Mouse (Mus musculus) mammary gland, adult 2 months (tissue): ENCODE data around the gene Vmn1r76. TPM values are rescaled to one million over a fixed set of nuclear protein-coding genes. Genes with fewer than 3 reads are reported as not detected.

ENCODE experiments used
- polyA plus RNA-seq: library from polyadenylated mRNA; depleted of rRNA; stranded (reverse); fragments of >200 nt; gene quantifications from 2 replicates; pipeline ENCODE4 v1.2.3, GENCODE M21; 2012; ENCODE audit warnings: low replicate concordance; rRNA removed

Vmn1r76 gene
- not detected in 2 replicates for polyA plus RNA-seq

DNA sequence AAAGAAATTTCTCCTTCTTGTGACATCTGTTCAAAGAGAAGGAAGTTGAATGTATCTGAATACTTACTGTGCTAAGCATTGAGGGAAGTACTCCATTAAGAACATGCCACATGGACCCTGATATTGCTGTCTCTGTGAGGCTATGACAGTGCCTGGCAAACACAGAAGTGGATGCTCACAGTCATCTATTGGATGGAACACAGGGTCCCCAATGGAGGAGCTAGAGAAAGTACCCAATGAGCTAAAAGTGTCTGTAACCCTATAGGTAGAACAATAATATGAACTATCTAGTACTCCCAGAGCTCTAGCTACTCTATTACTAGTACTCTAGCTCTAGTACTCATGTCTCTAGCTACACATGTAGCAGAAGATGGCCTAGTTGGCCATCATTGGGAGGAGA is at the start of gene Vmn1r76:
Gene Vmn1r76, minus strand, starts transcription at position 101 of the 400 bp plus-strand sequence.

DNA sequence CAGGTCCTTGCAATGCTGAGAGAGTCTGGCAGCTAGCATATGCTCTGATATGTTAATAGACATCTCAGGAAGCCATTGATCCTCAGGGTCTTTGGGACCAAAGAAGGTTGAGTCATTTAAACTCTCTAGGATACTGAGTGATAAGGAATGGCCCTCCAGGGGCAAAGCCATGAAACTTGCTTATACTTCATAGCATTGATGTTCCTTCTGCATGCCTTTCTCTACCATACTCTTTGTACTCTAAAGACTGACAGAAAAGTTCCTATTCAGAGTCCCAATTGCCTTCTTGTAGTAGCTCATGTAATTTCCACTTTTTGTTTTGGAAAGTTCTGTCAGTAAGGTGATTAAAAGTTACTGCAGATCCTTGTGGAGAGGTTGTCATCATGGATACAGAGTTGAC is 63.7 kb downstream of the Vmn1r76 start, which contains the start of gene Vmn1r75:
Gene Vmn1r75, plus strand, starts transcription at position 301 of the 400 bp plus-strand sequence.

Other genes starting within 250 kb of the Vmn1r76 start
- gene Vmn1r73, start 207.9 kb downstream of the Vmn1r76 start, polyA plus RNA-seq, result not detected in 2 replicates
- gene Vmn1r74, start 104.2 kb downstream of the Vmn1r76 start, polyA plus RNA-seq, result not detected in 2 replicates
- gene Vmn1r75, start 63.6 kb downstream of the Vmn1r76 start, polyA plus RNA-seq, result not detected in 2 replicates
- not detected in 2 replicates for gene Vmn1r77, start 98.5 kb upstream of the Vmn1r76 start, polyA plus RNA-seq
- not detected in 2 replicates for gene Vmn1r78, start 212.0 kb upstream of the Vmn1r76 start, polyA plus RNA-seq
- gene Vmn1r79, start 233.1 kb upstream of the Vmn1r76 start, polyA plus RNA-seq, result not detected in 2 replicates